Mouse (Mus musculus) thymus, postnatal 14 days (tissue): ENCODE results near the gene Mtrf1l.

Source experiments
- DNase-seq: peaks from one replicate; pipeline ENCODE4 v3.0.0; 2021

The Mtrf1l gene

GRCm38 (mm10) chr10:5804691-5805156 is 19.0 kb downstream of the Mtrf1l start:
- peak; percentile 55 for DNase-seq

GRCm38 (mm10) chr10:5803739-5804138 is 20.0 kb downstream of the Mtrf1l start:
- no peak for DNase-seq

GRCm38 (mm10) chr10:5802866-5803265 is 20.8 kb downstream of the Mtrf1l start:
- DNase-seq = no peak

GRCm38 (mm10) chr10:5800490-5800889 is 23.2 kb downstream of the Mtrf1l start:
- no peak for DNase-seq

GRCm38 (mm10) chr10:5798069-5798468 is 25.6 kb downstream of the Mtrf1l start:
- DNase-seq = no peak

GRCm38 (mm10) chr10:5790657-5791056 is 33.1 kb downstream of the Mtrf1l start:
- DNase-seq = peak; percentile 41

- DNase-seq = peak; percentile 26
These were observed 36.8 kb downstream of the Mtrf1l start for GRCm38 (mm10) chr10:5786923-5787322.
